Mouse (Mus musculus) limb, embryonic 13.5 days (tissue): ENCODE data around the gene Mbd4. TPM values are rescaled to one million over a fixed set of nuclear protein-coding genes. Genes with fewer than 3 reads are reported as not detected.
"Not testable (repeated sequence)": the region's sequence is repeated elsewhere in the genome, so short reads cannot be mapped to it uniquely, and the experiment has no call there.

Experiments
- ATAC-seq: fragments of 200-750 bp; cut with Nextera tagmentation; 2 replicates; pipeline ENCODE4 v1.8.0; 2017; ENCODE audit warnings: low read depth, moderate number of reproducible peaks, moderate TSS enrichment; ENCODE audit not compliant: low FRiP score
- H3K27ac ChIP-seq: fragments of 300-500 bp; sonication (generic); 2 replicates; pipeline ENCODE4 v1.5.1; 2015; ENCODE audit warnings: inconsistent platforms, mild to moderate bottlenecking, moderate library complexity
- H3K27me3 ChIP-seq: fragments of 300-500 bp; sonication (generic); 2 replicates; pipeline ENCODE4 v1.6.1; 2015; ENCODE audit warnings: mild to moderate bottlenecking, inconsistent platforms
- H3K36me3 ChIP-seq: fragments of 300-500 bp; sonication (generic); 2 replicates; pipeline ENCODE4 v1.6.1; 2015; ENCODE audit warnings: inconsistent platforms, mild to moderate bottlenecking, moderate library complexity
- H3K4me1 ChIP-seq: fragments of 300-500 bp; sonication (generic); 2 replicates; pipeline ENCODE4 v1.6.1; 2015; ENCODE audit warnings: inconsistent platforms
- H3K4me2 ChIP-seq: fragments of 300-500 bp; sonication (generic); replicated peaks from 2 replicates; pipeline ENCODE4 v1.6.1; 2015; ENCODE audit warnings: inconsistent platforms, mild to moderate bottlenecking, moderate library complexity
- H3K4me3 ChIP-seq: fragments of 300-500 bp; sonication (generic); 2 replicates; pipeline ENCODE4 v1.5.1; 2015; ENCODE audit warnings: moderate library complexity, mild to moderate bottlenecking, inconsistent platforms
- H3K9ac ChIP-seq: fragments of 300-500 bp; sonication (generic); 2 replicates; pipeline ENCODE4 v1.6.1; 2015; ENCODE audit warnings: mild to moderate bottlenecking, inconsistent platforms
- H3K9me3 ChIP-seq: fragments of 300-500 bp; sonication (generic); 2 replicates; pipeline ENCODE4 v1.6.1; 2016; ENCODE audit warnings: inconsistent platforms
- WGBS: fragments of 180-500 bp; shearing (Covaris S2); methylation state at CpG from one replicate; pipeline ENCODE4 v1.1.7; 2015; 5-methylcytosine and 5-hydroxymethylcytosine counted together
- polyA plus RNA-seq: library from polyadenylated mRNA; unstranded; fragments of >200 nt; fragmentation: Nextera tagmentation; extraction: Ambion mirVana; gene quantifications from 2 replicates; pipeline ENCODE4 v1.2.1, GENCODE M21; 2015

Mbd4 gene
- polyA plus RNA-seq, 1 experiment from 2014 or later: 27.7 TPM

GRCm38 (mm10) chr6:115886894-115887293 is 33.7 kb upstream of the Mbd4 start:
- Histone ChIP-seq H3K27ac (no peak overlapping the region), H3K36me3 (peaks cover 71% of the 10 kb centered on the region), H3K4me3 (no peak overlapping the region), H3K4me1 (peaks cover 13% of the 10 kb centered on the region; the same call in 1 of the 2 replicates), H3K27me3 (no peaks in the 10 kb centered on the region), H3K9ac (no peak overlapping the region), H3K4me2 (no peak overlapping the region), H3K9me3 (0 out of 2 replicates have a peak, but pooled peaks cover 6% of the 10 kb centered on the region)
- WGBS: 57% methylated on average over 4 of the region's 4 CpGs
- ATAC-seq: no peak

- no peak overlapping the region for H3K4me2 ChIP-seq
- H3K36me3 ChIP-seq: peaks cover 73% of the 10 kb centered on the region
- 0 out of 2 replicates have a peak, but pooled peaks cover 4% of the 10 kb centered on the region for H3K4me1 ChIP-seq
- no peaks in the 10 kb centered on the region for H3K27me3 ChIP-seq
- H3K9ac ChIP-seq: no peak overlapping the region
- H3K27ac ChIP-seq: no peak overlapping the region
- ATAC-seq: no peak
- H3K4me3 ChIP-seq: no peak overlapping the region
- H3K9me3 ChIP-seq: 0 out of 2 replicates have a peak, but pooled peaks cover 6% of the 10 kb centered on the region
Measured at GRCm38 (mm10) chr6:115884018-115884417, 30.8 kb upstream of the Mbd4 start.

GRCm38 (mm10) chr6:115880751-115881150 is 27.6 kb upstream of the Mbd4 start:
- H3K27ac ChIP-seq: no peak overlapping the region
- no peak for ATAC-seq
- H3K27me3 ChIP-seq: no peaks in the 10 kb centered on the region
- no peak overlapping the region for H3K4me2 ChIP-seq
- H3K9ac ChIP-seq: no peak overlapping the region
- H3K36me3 ChIP-seq: peaks cover 72% of the 10 kb centered on the region
- H3K4me3 ChIP-seq: no peak overlapping the region
- no peaks in the 10 kb centered on the region for H3K4me1 ChIP-seq
- H3K9me3 ChIP-seq: no peaks in the 10 kb centered on the region
- WGBS: 86% methylated on average over 8 of the region's 8 CpGs

- no peak for ATAC-seq
- Histone ChIP-seq H3K9me3 (no peaks in the 10 kb centered on the region), H3K4me3 (no peak overlapping the region), H3K27me3 (no peaks in the 10 kb centered on the region), H3K27ac (no peak overlapping the region), H3K9ac (no peak overlapping the region), H3K36me3 (peaks cover 69% of the 10 kb centered on the region), H3K4me1 (no peaks in the 10 kb centered on the region), H3K4me2 (no peak overlapping the region)
- WGBS: 78% methylated on average over 6 of the region's 6 CpGs
Measured at GRCm38 (mm10) chr6:115879736-115880135, 26.6 kb upstream of the Mbd4 start.

GRCm38 (mm10) chr6:115878694-115879093 is 25.5 kb upstream of the Mbd4 start:
- H3K4me1 ChIP-seq: no peaks in the 10 kb centered on the region
- H3K4me3 ChIP-seq: no peak overlapping the region
- H3K27ac ChIP-seq: no peak overlapping the region
- no peaks in the 10 kb centered on the region for H3K9me3 ChIP-seq
- ATAC-seq: no peak
- H3K36me3 ChIP-seq: peaks cover 62% of the 10 kb centered on the region
- no peak overlapping the region for H3K9ac ChIP-seq
- H3K27me3 ChIP-seq: no peaks in the 10 kb centered on the region
- WGBS: 84% methylated on average over 6 of the region's 6 CpGs
- no peak overlapping the region for H3K4me2 ChIP-seq

- Histone ChIP-seq H3K36me3 (peaks cover 57% of the 10 kb centered on the region), H3K4me3 (no peak overlapping the region), H3K27ac (no peak overlapping the region), H3K9me3 (no peaks in the 10 kb centered on the region), H3K27me3 (no peaks in the 10 kb centered on the region), H3K4me2 (no peak overlapping the region), H3K9ac (no peak overlapping the region), H3K4me1 (no peaks in the 10 kb centered on the region)
- WGBS: 94% methylated on average over 2 of the region's 2 CpGs
- ATAC-seq: no peak
Measured at GRCm38 (mm10) chr6:115877239-115877638, 24.1 kb upstream of the Mbd4 start.

- no CpG with 5 or more reads among the region's 3 CpGs for WGBS
- not testable (repeated sequence) for ATAC-seq, H3K9ac ChIP-seq, H3K4me3 ChIP-seq, H3K4me2 ChIP-seq, H3K27me3 ChIP-seq, H3K4me1 ChIP-seq, H3K27ac ChIP-seq, H3K9me3 ChIP-seq
- H3K36me3 ChIP-seq: peaks cover 13% of the 10 kb centered on the region
Measured at GRCm38 (mm10) chr6:115871318-115871717, 18.1 kb upstream of the Mbd4 start.

- not testable (repeated sequence) for H3K9ac ChIP-seq, H3K4me3 ChIP-seq, H3K9me3 ChIP-seq, ATAC-seq, H3K4me2 ChIP-seq, H3K27me3 ChIP-seq, H3K4me1 ChIP-seq, H3K27ac ChIP-seq
- WGBS: no CpG with 5 or more reads among the region's 3 CpGs
- peaks cover 26% of the 10 kb centered on the region for H3K36me3 ChIP-seq
Measured at GRCm38 (mm10) chr6:115867157-115867556, 14.0 kb upstream of the Mbd4 start.

GRCm38 (mm10) chr6:115865246-115865645 is 12.1 kb upstream of the Mbd4 start:
- Histone ChIP-seq H3K4me2 (no peak overlapping the region), H3K4me3 (no peak overlapping the region), H3K4me1 (no peaks in the 10 kb centered on the region), H3K36me3 (peaks cover 26% of the 10 kb centered on the region), H3K27me3 (no peaks in the 10 kb centered on the region), H3K9me3 (no peaks in the 10 kb centered on the region), H3K27ac (no peak overlapping the region), H3K9ac (no peak overlapping the region)
- WGBS: 95% methylated on average over 4 of the region's 4 CpGs
- ATAC-seq: no peak

- no peaks in the 10 kb centered on the region for H3K27me3 ChIP-seq
- no peak for ATAC-seq
- H3K27ac ChIP-seq: no peak overlapping the region
- H3K9me3 ChIP-seq: no peaks in the 10 kb centered on the region
- H3K9ac ChIP-seq: no peak overlapping the region
- peaks cover 26% of the 10 kb centered on the region for H3K36me3 ChIP-seq
- 65% methylated on average over 7 of the region's 7 CpGs for WGBS
- no peaks in the 10 kb centered on the region for H3K4me1 ChIP-seq
- H3K4me3 ChIP-seq: no peak overlapping the region
- H3K4me2 ChIP-seq: no peak overlapping the region
Measured at GRCm38 (mm10) chr6:115863340-115863841, 10.2 kb upstream of the Mbd4 start.

GRCm38 (mm10) chr6:115860027-115860556 is 6.9 kb upstream of the Mbd4 start:
- H3K27me3 ChIP-seq: no peaks in the 10 kb centered on the region
- no peak overlapping the region for H3K9ac ChIP-seq
- H3K4me3 ChIP-seq: no peak overlapping the region
- H3K9me3 ChIP-seq: no peaks in the 10 kb centered on the region
- H3K4me1 ChIP-seq: peaks cover 28% of the 10 kb centered on the region
- ATAC-seq: no peak
- no peak overlapping the region for H3K4me2 ChIP-seq
- H3K36me3 ChIP-seq: peaks cover 23% of the 10 kb centered on the region
- H3K27ac ChIP-seq: no peak overlapping the region
- 79% methylated on average over 7 of the region's 7 CpGs for WGBS

GRCm38 (mm10) chr6:115859258-115859657 is 6.1 kb upstream of the Mbd4 start:
- no peak overlapping the region for H3K9ac ChIP-seq

GRCm38 (mm10) chr6:115856361-115856745 is 3.2 kb upstream of the Mbd4 start:
- no peak for ATAC-seq
- Histone ChIP-seq H3K4me1 (peaks cover 44% of the 10 kb centered on the region), H3K4me2 (peak overlapping the region; percentile 4; the same call in 1 of the 2 replicates), H3K9me3 (no peaks in the 10 kb centered on the region), H3K27ac (peak overlapping the region; percentile 81), H3K4me3 (no peak overlapping the region), H3K36me3 (no peaks in the 10 kb centered on the region), H3K27me3 (no peaks in the 10 kb centered on the region), H3K9ac (no peak overlapping the region)
- 51% methylated on average over 4 of the region's 4 CpGs for WGBS

More at GRCm38 (mm10) chr6:115859258-115859657, 6.1 kb upstream of the Mbd4 start:
- Histone ChIP-seq H3K9me3 (no peaks in the 10 kb centered on the region), H3K4me1 (peaks cover 28% of the 10 kb centered on the region), H3K36me3 (peaks cover 15% of the 10 kb centered on the region; the same call in 1 of the 2 replicates), H3K27me3 (no peaks in the 10 kb centered on the region), H3K4me3 (no peak overlapping the region), H3K27ac (no peak overlapping the region), H3K4me2 (no peak overlapping the region)
- 50% methylated on average over 4 of the region's 4 CpGs for WGBS
- ATAC-seq: no peak
